Mouse (Mus musculus): ENCODE data around the gene C1qa.

- TF ChIP-seq ELF1 (IDR thresholded peaks at IDR 0.05; ENCODE audit: low read depth, low read length) = no peak
- no peak for TF ChIP-seq BHLHE40 (IDR thresholded peaks at IDR 0.05; ENCODE audit: borderline replicate concordance, low read depth, low read length)
- no peak for TF ChIP-seq ZC3H11A (IDR thresholded peaks at IDR 0.05; ENCODE audit: low read depth, low read length)
These were observed 43.5 kb downstream of the C1qa start for GRCm38 (mm10) chr4:136855081-136855480.

Measured in MEL (cell line).